ENCODE assay signal across 12 mouse cellular contexts in the genomic region with DNA sequence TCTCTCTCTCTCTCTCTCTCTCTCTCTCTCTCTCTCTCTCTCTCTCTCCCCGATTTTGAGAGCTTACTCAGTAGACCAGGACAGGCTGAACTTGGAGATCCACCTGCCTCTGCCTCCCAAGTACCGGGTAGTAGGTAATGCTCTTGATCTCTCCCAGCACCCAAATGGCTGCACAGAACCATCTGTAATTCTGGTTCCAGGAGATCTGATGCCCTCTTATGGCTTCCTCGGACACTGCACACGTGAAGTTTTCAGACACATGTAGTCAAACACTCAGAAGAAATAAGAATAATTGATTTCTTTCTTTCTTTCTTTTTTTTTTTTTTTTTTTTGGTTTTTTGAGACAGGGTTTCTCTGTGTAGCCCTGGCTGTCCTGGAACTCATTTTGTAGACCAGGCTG.
"Had no signal": no experiment of that assay in that cellular context is flagged by ENCODE, and none has a peak within 500 bp of the region (broad histone marks: within the 10 kb centered on the region; RNA-seq: fewer than 3 reads in every experiment).

No protein-coding gene starts in this region.

- H3K4me1 ChIP-seq: liver, embryonic 15.5 days; megakaryocyte, embryonic 14.5 days; midbrain, embryonic 12.5 days; neural tube, embryonic 13.5 days had no signal

- DNase-seq: kidney, postnatal 10 days; lung, embryonic 14.5 days; lung, postnatal 10 days; lung, postnatal 4 days; right cerebral cortex, postnatal 14 days; thymus, postnatal 4 days had no signal

- H3K4me3 ChIP-seq: limb, embryonic 15.5 days; liver, embryonic 15.5 days; megakaryocyte, embryonic 14.5 days; midbrain, embryonic 12.5 days; neural tube, embryonic 13.5 days had no signal

- H3K27me3 ChIP-seq: limb, embryonic 15.5 days; liver, embryonic 15.5 days; megakaryocyte, embryonic 14.5 days; midbrain, embryonic 12.5 days; neural tube, embryonic 13.5 days had no signal

- H3K9me3 ChIP-seq: limb, embryonic 15.5 days; liver, embryonic 15.5 days; midbrain, embryonic 12.5 days; neural tube, embryonic 13.5 days had no signal

- H3K36me3 ChIP-seq: limb, embryonic 15.5 days; liver, embryonic 15.5 days; midbrain, embryonic 12.5 days; neural tube, embryonic 13.5 days had no signal

- ATAC-seq: midbrain, embryonic 16.5 days had no signal
